Mouse (Mus musculus) heart, embryonic 16.5 days (tissue): ENCODE data around the gene Rin1. TPM values are rescaled to one million over a fixed set of nuclear protein-coding genes. Genes with fewer than 3 reads are reported as not detected.

ENCODE experiments used
- ATAC-seq: fragments of 200-750 bp; cut with Nextera tagmentation; replicated peaks from 2 replicates; pipeline ENCODE4 v1.8.0; 2017; ENCODE audit warnings: moderate number of reproducible peaks; ENCODE audit not compliant: insufficient read depth, low FRiP score; ENCODE audit errors: extremely low read depth
- H3K27ac ChIP-seq: fragments of 300-500 bp; sonication (generic); 2 replicates; pipeline ENCODE4 v1.5.1; 2014; ENCODE audit warnings: mild to moderate bottlenecking, low read length, control low read depth, moderate library complexity
- H3K27me3 ChIP-seq: fragments of 300-500 bp; sonication (generic); 2 replicates; pipeline ENCODE4 v1.6.1; 2014; ENCODE audit warnings: low read length, mixed read lengths; ENCODE audit not compliant: control insufficient read depth, insufficient read depth
- H3K36me3 ChIP-seq: fragments of 300-500 bp; sonication (generic); 2 replicates; pipeline ENCODE4 v1.6.1; 2014; ENCODE audit not compliant: control insufficient read depth, insufficient read depth
- H3K4me1 ChIP-seq: fragments of 300-500 bp; sonication (generic); 2 replicates; pipeline ENCODE4 v1.6.1; 2014; ENCODE audit warnings: low read length, mixed read lengths; ENCODE audit not compliant: control insufficient read depth, insufficient read depth
- H3K4me2 ChIP-seq: fragments of 300-500 bp; sonication (generic); 2 replicates; pipeline ENCODE4 v1.6.1; 2014; ENCODE audit warnings: low read depth, mild to moderate bottlenecking, control low read depth, low read length
- H3K4me3 ChIP-seq: fragments of 300-500 bp; sonication (generic); 2 replicates; pipeline ENCODE4 v1.5.1; 2014; ENCODE audit warnings: mild to moderate bottlenecking, control low read depth, low read length
- H3K9ac ChIP-seq: fragments of 300-500 bp; sonication (generic); 2 replicates; pipeline ENCODE4 v1.6.1; 2014; ENCODE audit warnings: low read length, control low read depth
- H3K9me3 ChIP-seq: fragments of 300-500 bp; sonication (generic); replicated peaks from 2 replicates; pipeline ENCODE4 v1.6.1; 2016; ENCODE audit warnings: low read length; ENCODE audit not compliant: control insufficient read depth
- WGBS: fragments of 180-500 bp; shearing (Covaris S2); extraction: QIAGEN DNeasy Blood & Tissue Kit; methylation state at CpG from one replicate; pipeline ENCODE4 v1.1.7; 2014; 5-methylcytosine and 5-hydroxymethylcytosine counted together
- polyA plus RNA-seq: library from polyadenylated mRNA; unstranded; fragments of >200 nt; fragmentation: Nextera tagmentation; extraction: Ambion mirVana; gene quantifications from 2 replicates; pipeline ENCODE4 v1.2.1, GENCODE M21; 2015

Rin1 gene
- polyA plus RNA-seq, 1 experiment from 2014 or later = 1.8 TPM

GRCm38 (mm10) chr19:5038709-5039156 lies 11.5 kb upstream of the Rin1 start, which contains the start of the genes B4gat1 and AC124502.3:
Gene B4gat1, plus strand, starts transcription at chr19:5038826.
Gene AC124502.3, plus strand, starts transcription at chr19:5038891.
- no peaks in the 10 kb centered on the region for H3K27me3 ChIP-seq
- peak within 1 kb of the TSS; percentile 61 for H3K27ac ChIP-seq
- peak within 1 kb of the TSS; percentile 88 for H3K9ac ChIP-seq
- peak within 1 kb of the TSS; percentile 76 for H3K4me3 ChIP-seq
- H3K36me3 ChIP-seq = no peaks in the 10 kb centered on the region
- H3K4me1 ChIP-seq = peaks cover 22% of the 10 kb centered on the region
- H3K9me3 ChIP-seq = no peaks in the 10 kb centered on the region
- peak; percentile 91 for ATAC-seq
- under 1% methylated on average over 44 of the region's 44 CpGs for WGBS
- H3K4me2 ChIP-seq = peak within 1 kb of the TSS; percentile 81

GRCm38 (mm10) chr19:5039301-5040114 lies 10.8 kb upstream of the Rin1 start:
- peak overlapping the region; percentile 81 for H3K4me2 ChIP-seq
- 14% methylated on average over 41 of the region's 41 CpGs for WGBS
- peaks cover 2% of the 10 kb centered on the region; the same call in 1 of the 2 replicates for H3K36me3 ChIP-seq
- H3K4me1 ChIP-seq = peaks cover 22% of the 10 kb centered on the region
- ATAC-seq = no peak
- H3K27ac ChIP-seq = no peak overlapping the region; the same call in 1 of the 2 replicates
- no peaks in the 10 kb centered on the region for H3K27me3 ChIP-seq
- no peaks in the 10 kb centered on the region for H3K9me3 ChIP-seq
- peak overlapping the region; percentile 88 for H3K9ac ChIP-seq
- peak overlapping the region; percentile 76 for H3K4me3 ChIP-seq

- 3% methylated on average over 40 of the region's 40 CpGs for WGBS
- peaks cover 2% of the 10 kb centered on the region; the same call in 1 of the 2 replicates for H3K36me3 ChIP-seq
- H3K27me3 ChIP-seq = no peaks in the 10 kb centered on the region
- H3K27ac ChIP-seq = peak within 1 kb of the TSS; percentile 65
- peak within 1 kb of the TSS; percentile 82 for H3K4me3 ChIP-seq
- peaks cover 22% of the 10 kb centered on the region for H3K4me1 ChIP-seq
- H3K9ac ChIP-seq = peak within 1 kb of the TSS; percentile 92
- H3K4me2 ChIP-seq = peak within 1 kb of the TSS; percentile 81
- H3K9me3 ChIP-seq = no peaks in the 10 kb centered on the region
- peak; percentile 74 for ATAC-seq
Observed at GRCm38 (mm10) chr19:5040862-5041523, 9.3 kb upstream of the Rin1 start, which contains the start of gene Brms1. Gene Brms1, plus strand, starts transcription at chr19:5041354.

- Histone ChIP-seq H3K36me3 (peaks cover 5% of the 10 kb centered on the region; the same call in 1 of the 2 replicates), H3K9ac (peak overlapping the region; percentile 92), H3K4me3 (peak overlapping the region; percentile 82), H3K4me1 (peaks cover 22% of the 10 kb centered on the region), H3K4me2 (peak overlapping the region; percentile 81), H3K27me3 (no peaks in the 10 kb centered on the region), H3K27ac (peak overlapping the region; percentile 65), H3K9me3 (no peaks in the 10 kb centered on the region)
- 2% methylated on average over 16 of the region's 16 CpGs for WGBS
- no peak for ATAC-seq
Observed at GRCm38 (mm10) chr19:5041588-5041987, 8.7 kb upstream of the Rin1 start.

GRCm38 (mm10) chr19:5045531-5045930 lies 4.8 kb upstream of the Rin1 start:
- Histone ChIP-seq H3K36me3 (peaks cover 14% of the 10 kb centered on the region; the same call in 1 of the 2 replicates), H3K9ac (no peak overlapping the region), H3K4me3 (no peak overlapping the region), H3K4me2 (no peak overlapping the region), H3K27ac (no peak overlapping the region), H3K9me3 (no peaks in the 10 kb centered on the region), H3K4me1 (peaks cover 14% of the 10 kb centered on the region), H3K27me3 (no peaks in the 10 kb centered on the region)
- WGBS = 74% methylated on average over 4 of the region's 4 CpGs
- ATAC-seq = no peak

- no peak overlapping the region for H3K27ac ChIP-seq
- H3K4me1 ChIP-seq = peaks cover 29% of the 10 kb centered on the region
- H3K9ac ChIP-seq = no peak overlapping the region
- H3K4me2 ChIP-seq = no peak overlapping the region
- no peak for ATAC-seq
- H3K27me3 ChIP-seq = peaks cover 14% of the 10 kb centered on the region
- no peaks in the 10 kb centered on the region for H3K9me3 ChIP-seq
- WGBS = 87% methylated on average over 14 of the region's 14 CpGs
- peaks cover 14% of the 10 kb centered on the region; the same call in 1 of the 2 replicates for H3K36me3 ChIP-seq
- H3K4me3 ChIP-seq = no peak overlapping the region
Observed at GRCm38 (mm10) chr19:5048138-5049056, 1.9 kb upstream of the Rin1 start.

GRCm38 (mm10) chr19:5049325-5049724 lies 956 bp upstream of the Rin1 start:
- Histone ChIP-seq H3K4me1 (peaks cover 29% of the 10 kb centered on the region), H3K9ac (no peak overlapping the region), H3K36me3 (peaks cover 12% of the 10 kb centered on the region; the same call in 1 of the 2 replicates), H3K9me3 (no peaks in the 10 kb centered on the region), H3K27ac (no peak overlapping the region), H3K27me3 (peaks cover 16% of the 10 kb centered on the region), H3K4me2 (no peak overlapping the region), H3K4me3 (no peak overlapping the region)
- WGBS = 85% methylated on average over 6 of the region's 6 CpGs
- no peak for ATAC-seq

GRCm38 (mm10) chr19:5051031-5051430 lies 750 bp downstream of the Rin1 start:
- 5% methylated on average over 17 of the region's 17 CpGs for WGBS
- Histone ChIP-seq H3K4me3 (peak overlapping the region; percentile 36), H3K36me3 (peaks cover 12% of the 10 kb centered on the region; the same call in 1 of the 2 replicates), H3K4me1 (peaks cover 29% of the 10 kb centered on the region), H3K27ac (peak overlapping the region; percentile 4; the same call in 1 of the 2 replicates), H3K4me2 (peak overlapping the region; percentile 51), H3K27me3 (peaks cover 16% of the 10 kb centered on the region), H3K9me3 (no peaks in the 10 kb centered on the region), H3K9ac (peak overlapping the region; percentile 55)
- ATAC-seq = 0 out of 2 replicates have a peak, but pooled peaks have one; percentile 18
